Mouse (Mus musculus): Measurements from ENCODE around the gene Gabbr2. TPM values are rescaled to one million over a fixed set of nuclear protein-coding genes. Genes with fewer than 3 reads are reported as not detected.

The Gabbr2 gene
- polyA plus RNA-seq, 1 experiment from 2014 or later = 0.09 TPM

DNA sequence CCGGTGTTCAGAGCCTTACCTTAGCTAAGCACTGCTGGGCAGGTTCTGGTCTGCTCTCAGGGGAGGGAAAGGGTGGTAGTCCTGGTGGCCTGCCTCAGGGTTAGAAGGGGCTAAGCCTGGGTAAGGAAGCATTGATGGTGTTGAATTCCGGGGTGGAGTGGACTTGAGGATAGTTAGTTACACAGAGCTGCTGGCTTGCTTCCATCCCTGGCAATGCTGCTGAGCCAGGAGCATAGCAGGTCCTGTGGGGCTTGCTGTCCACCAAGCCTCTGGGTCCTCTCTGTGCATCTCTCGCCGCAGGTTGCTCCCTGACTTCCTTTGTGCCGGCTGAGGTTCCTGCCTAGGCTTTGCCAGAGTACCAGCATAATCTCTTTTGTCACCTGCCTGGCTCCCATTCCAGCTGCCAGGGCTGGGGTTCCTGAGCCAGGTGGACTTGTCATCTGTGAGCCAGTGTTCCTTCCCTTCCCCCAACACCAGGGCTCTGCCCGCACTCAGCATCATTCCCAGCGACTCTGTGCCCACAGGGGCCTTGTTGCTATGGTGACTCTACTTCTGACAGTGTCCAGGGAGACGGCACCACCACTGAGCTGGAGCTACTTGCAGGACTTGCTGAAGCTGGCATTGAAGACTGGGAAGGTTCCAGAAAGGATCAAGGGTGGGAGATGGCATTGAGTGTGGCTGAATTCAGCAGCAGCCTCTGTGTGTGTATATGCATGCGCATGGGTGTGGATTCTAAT, 262.2 kb downstream of the Gabbr2 start:
- H3K4me1 ChIP-seq (ENCODE audit: control insufficient read depth, insufficient read depth, low read length) = no peaks in the 10 kb centered on the region
- WGBS = 71% methylated on average over 9 of the region's 9 CpGs
- H3K36me3 ChIP-seq (ENCODE audit: control insufficient read depth, insufficient read depth, low read length) = no peaks in the 10 kb centered on the region
- no peak overlapping the region for H3K9ac ChIP-seq (replicated peaks; ENCODE audit: low read depth, low read length)
- no peak for ATAC-seq (ENCODE audit: insufficient number of reproducible peaks, insufficient read depth, low FRiP score, low read depth)
- H3K4me3 ChIP-seq (ENCODE audit: low read depth, low read length) = no peak overlapping the region
- H3K27me3 ChIP-seq (ENCODE audit: control insufficient read depth, insufficient read depth, low read length) = no peaks in the 10 kb centered on the region
- H3K9me3 ChIP-seq (ENCODE audit: control insufficient read depth, low read depth, low read length) = no peaks in the 10 kb centered on the region
- H3K27ac ChIP-seq (ENCODE audit: low read length) = no peak overlapping the region
- no peak overlapping the region for H3K4me2 ChIP-seq (replicated peaks; ENCODE audit: low read depth, low read length)

DNA sequence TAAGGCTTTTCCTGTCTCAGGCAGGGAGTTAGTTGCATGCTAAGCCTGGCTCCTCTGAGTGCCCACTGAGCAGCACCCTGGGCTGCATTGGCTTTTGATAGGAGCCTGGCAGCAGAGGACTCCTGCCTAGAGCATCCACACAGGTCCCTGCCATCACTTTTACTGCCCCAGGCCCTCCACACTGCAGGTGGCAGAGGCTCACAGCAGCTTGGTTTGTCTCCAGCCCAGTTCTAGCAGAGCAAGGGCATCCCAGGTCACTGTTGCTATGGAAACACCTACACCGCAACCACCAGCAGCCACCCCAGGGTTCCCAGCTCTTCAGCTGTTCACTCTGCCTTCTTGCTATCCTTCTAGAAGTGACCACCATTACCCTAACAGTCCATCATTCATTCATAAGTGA, 263.4 kb downstream of the Gabbr2 start:
- WGBS = 50% methylated on average over 1 of the region's 1 CpGs
- no peak overlapping the region for H3K4me2 ChIP-seq (replicated peaks; ENCODE audit: low read depth, low read length)

DNA sequence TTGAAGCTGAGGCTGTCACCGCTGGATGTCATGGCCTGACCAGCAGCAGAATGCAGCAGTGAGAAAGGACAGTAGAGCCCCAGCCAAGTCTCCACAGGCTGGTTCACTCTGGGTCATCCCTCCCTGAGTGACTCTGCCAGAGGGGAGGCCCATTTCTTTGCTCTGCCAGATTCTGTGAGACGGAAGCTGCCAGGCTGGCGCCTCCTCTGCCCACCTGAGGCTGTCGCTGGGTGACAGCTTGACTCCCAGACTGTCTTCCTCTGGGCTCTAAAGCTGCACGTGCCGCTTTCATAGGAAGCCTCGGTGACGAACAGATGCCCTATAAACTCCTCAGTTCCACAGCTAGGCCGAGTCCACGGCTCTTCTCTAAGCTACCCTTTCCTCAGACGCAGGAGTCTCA, 264.5 kb downstream of the Gabbr2 start:
- Histone ChIP-seq H3K9ac (replicated peaks; ENCODE audit: low read depth, low read length) (no peak overlapping the region), H3K27me3 (ENCODE audit: control insufficient read depth, insufficient read depth, low read length) (no peaks in the 10 kb centered on the region), H3K36me3 (ENCODE audit: control insufficient read depth, insufficient read depth, low read length) (no peaks in the 10 kb centered on the region), H3K4me2 (replicated peaks; ENCODE audit: low read depth, low read length) (no peak overlapping the region), H3K27ac (ENCODE audit: low read length) (no peak overlapping the region), H3K9me3 (ENCODE audit: control insufficient read depth, low read depth, low read length) (no peaks in the 10 kb centered on the region), H3K4me1 (ENCODE audit: control insufficient read depth, insufficient read depth, low read length) (no peaks in the 10 kb centered on the region), H3K4me3 (ENCODE audit: low read depth, low read length) (no peak overlapping the region)
- ATAC-seq (ENCODE audit: insufficient number of reproducible peaks, insufficient read depth, low FRiP score, low read depth) = no peak
- 79% methylated on average over 11 of the region's 11 CpGs for WGBS

More for the DNA sequence above, 263.4 kb downstream of the Gabbr2 start:
- H3K4me1 ChIP-seq (ENCODE audit: control insufficient read depth, insufficient read depth, low read length) = no peaks in the 10 kb centered on the region
- H3K9me3 ChIP-seq (ENCODE audit: control insufficient read depth, low read depth, low read length) = no peaks in the 10 kb centered on the region
- no peak overlapping the region for H3K4me3 ChIP-seq (ENCODE audit: low read depth, low read length)
- H3K27ac ChIP-seq (ENCODE audit: low read length) = no peak overlapping the region
- no peaks in the 10 kb centered on the region for H3K27me3 ChIP-seq (ENCODE audit: control insufficient read depth, insufficient read depth, low read length)
- no peak overlapping the region for H3K9ac ChIP-seq (replicated peaks; ENCODE audit: low read depth, low read length)
- ATAC-seq (ENCODE audit: insufficient number of reproducible peaks, insufficient read depth, low FRiP score, low read depth) = no peak
- no peaks in the 10 kb centered on the region for H3K36me3 ChIP-seq (ENCODE audit: control insufficient read depth, insufficient read depth, low read length)

DNA sequence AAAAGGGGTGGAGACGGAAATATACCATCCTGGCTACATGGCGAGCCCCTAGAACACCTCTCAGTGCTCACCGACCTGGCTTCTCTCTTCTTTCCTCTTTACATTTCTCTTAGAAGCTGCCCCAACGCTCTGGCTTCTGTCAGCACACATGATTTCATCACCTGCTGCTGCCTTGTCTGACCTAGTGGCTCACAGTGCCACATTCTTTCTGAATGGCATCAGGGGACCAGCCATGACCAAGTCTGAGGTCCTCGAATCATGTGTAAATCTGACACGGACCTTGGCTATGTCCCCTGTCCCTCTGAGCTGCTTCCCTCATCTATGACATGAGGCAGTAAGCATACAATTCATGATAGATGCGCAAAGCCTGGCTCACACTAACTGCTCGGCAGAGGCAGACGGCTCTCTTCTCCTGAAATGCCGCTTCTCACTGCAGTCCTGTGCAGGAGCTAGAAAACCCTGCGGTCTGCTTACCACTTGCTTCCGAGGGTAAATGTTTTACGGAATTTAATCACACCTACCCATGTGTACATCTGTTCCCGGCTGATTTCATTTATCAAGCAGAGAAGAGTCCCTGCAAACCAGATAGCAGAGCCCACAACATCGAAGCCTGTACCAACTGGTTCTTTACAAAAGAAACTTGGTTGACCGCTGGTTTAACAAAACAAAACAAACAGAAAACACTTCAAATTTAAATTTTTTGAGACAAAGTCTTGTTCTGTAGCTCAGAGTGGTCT, 270.7 kb downstream of the Gabbr2 start:
- no peak for ATAC-seq (ENCODE audit: insufficient number of reproducible peaks, insufficient read depth, low FRiP score, low read depth)
- no peaks in the 10 kb centered on the region for H3K36me3 ChIP-seq (ENCODE audit: control insufficient read depth, insufficient read depth, low read length)
- H3K4me2 ChIP-seq (replicated peaks; ENCODE audit: low read depth, low read length) = no peak overlapping the region
- no peaks in the 10 kb centered on the region for H3K27me3 ChIP-seq (ENCODE audit: control insufficient read depth, insufficient read depth, low read length)
- 75% methylated on average over 16 of the region's 16 CpGs for WGBS
- no peak overlapping the region for H3K9ac ChIP-seq (replicated peaks; ENCODE audit: low read depth, low read length)
- no peak overlapping the region for H3K27ac ChIP-seq (ENCODE audit: low read length)
- H3K4me3 ChIP-seq (ENCODE audit: low read depth, low read length) = no peak overlapping the region
- H3K4me1 ChIP-seq (ENCODE audit: control insufficient read depth, insufficient read depth, low read length) = no peaks in the 10 kb centered on the region
- no peaks in the 10 kb centered on the region for H3K9me3 ChIP-seq (ENCODE audit: control insufficient read depth, low read depth, low read length)

DNA sequence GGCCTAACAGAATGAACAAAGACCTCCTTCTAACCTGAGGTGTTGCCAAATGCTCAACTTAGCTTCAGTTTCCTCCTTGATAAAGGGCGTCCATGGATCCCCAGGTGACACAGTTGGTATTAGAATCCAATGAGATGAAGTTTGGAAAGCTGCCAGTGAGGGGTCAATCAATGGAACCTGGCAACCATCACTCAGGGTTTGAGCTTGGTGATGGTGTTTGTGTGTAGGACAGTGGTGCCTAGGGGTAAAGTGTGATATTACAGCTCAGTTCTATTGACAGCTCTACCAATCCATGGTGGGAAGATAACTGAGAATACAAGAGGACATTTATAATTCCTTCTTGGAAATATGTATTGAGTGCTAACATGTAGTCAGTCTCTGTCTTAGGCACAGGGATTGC, 271.6 kb downstream of the Gabbr2 start:
- 52% methylated on average over 1 of the region's 1 CpGs for WGBS
- no peak for ATAC-seq (ENCODE audit: insufficient number of reproducible peaks, insufficient read depth, low FRiP score, low read depth)
- H3K27ac ChIP-seq (ENCODE audit: low read length) = no peak overlapping the region

DNA sequence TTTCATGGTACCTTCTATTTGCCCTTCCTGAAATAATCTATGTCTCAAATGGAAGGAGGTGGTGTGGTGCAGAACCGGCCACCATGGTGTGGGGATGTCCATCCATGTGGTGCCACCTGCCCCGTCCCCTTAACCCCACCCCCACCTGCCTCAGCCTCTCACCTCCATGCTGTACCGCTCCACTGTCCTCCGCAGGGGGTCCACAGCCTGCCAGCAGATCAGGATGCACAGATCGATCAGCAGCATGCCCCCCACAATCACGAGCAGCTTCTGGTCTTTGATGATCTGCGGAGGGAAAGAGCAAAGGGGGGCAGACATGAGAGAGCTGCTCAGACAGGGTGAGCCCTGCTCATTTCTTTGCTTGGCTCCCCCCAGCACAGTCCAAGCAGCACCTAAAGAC, 273.0 kb downstream of the Gabbr2 start:
- 19% methylated on average over 7 of the region's 7 CpGs for WGBS
- no peak for ATAC-seq (ENCODE audit: insufficient number of reproducible peaks, insufficient read depth, low FRiP score, low read depth)
- H3K9me3 ChIP-seq (ENCODE audit: control insufficient read depth, low read depth, low read length) = no peaks in the 10 kb centered on the region

More for the DNA sequence above, 271.6 kb downstream of the Gabbr2 start:
- Histone ChIP-seq H3K4me3 (ENCODE audit: low read depth, low read length) (no peak overlapping the region), H3K9me3 (ENCODE audit: control insufficient read depth, low read depth, low read length) (no peaks in the 10 kb centered on the region), H3K4me1 (ENCODE audit: control insufficient read depth, insufficient read depth, low read length) (no peaks in the 10 kb centered on the region), H3K9ac (replicated peaks; ENCODE audit: low read depth, low read length) (no peak overlapping the region), H3K4me2 (replicated peaks; ENCODE audit: low read depth, low read length) (no peak overlapping the region), H3K27me3 (ENCODE audit: control insufficient read depth, insufficient read depth, low read length) (no peaks in the 10 kb centered on the region), H3K36me3 (ENCODE audit: control insufficient read depth, insufficient read depth, low read length) (no peaks in the 10 kb centered on the region)

DNA sequence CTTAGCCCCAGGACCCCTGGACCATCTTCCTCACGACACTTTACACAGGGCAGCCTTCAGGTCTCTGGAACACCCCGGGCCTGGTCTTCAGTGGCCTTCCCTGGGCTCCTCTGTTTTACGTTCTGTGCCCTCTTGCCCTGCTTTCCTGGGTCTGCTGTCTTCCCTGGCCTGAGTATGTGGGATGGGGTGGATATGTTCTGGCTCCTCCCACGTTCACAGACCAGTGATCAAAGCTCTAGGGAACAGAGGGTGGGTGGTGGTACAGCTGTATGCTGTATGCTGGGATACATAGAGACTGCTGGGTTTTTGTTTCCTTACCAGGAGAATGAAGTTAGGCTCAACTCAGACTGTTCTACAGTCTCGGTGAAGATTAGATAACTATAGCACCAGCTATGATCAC, 274.5 kb downstream of the Gabbr2 start:
- no peak overlapping the region for H3K9ac ChIP-seq (replicated peaks; ENCODE audit: low read depth, low read length)
- WGBS = 36% methylated on average over 5 of the region's 5 CpGs
- no peaks in the 10 kb centered on the region for H3K4me1 ChIP-seq (ENCODE audit: control insufficient read depth, insufficient read depth, low read length)

More for the DNA sequence above, 273.0 kb downstream of the Gabbr2 start:
- Histone ChIP-seq H3K9ac (replicated peaks; ENCODE audit: low read depth, low read length) (no peak overlapping the region), H3K27me3 (ENCODE audit: control insufficient read depth, insufficient read depth, low read length) (no peaks in the 10 kb centered on the region), H3K4me2 (replicated peaks; ENCODE audit: low read depth, low read length) (no peak overlapping the region), H3K36me3 (ENCODE audit: control insufficient read depth, insufficient read depth, low read length) (no peaks in the 10 kb centered on the region), H3K4me1 (ENCODE audit: control insufficient read depth, insufficient read depth, low read length) (no peaks in the 10 kb centered on the region), H3K4me3 (ENCODE audit: low read depth, low read length) (no peak overlapping the region), H3K27ac (ENCODE audit: low read length) (no peak overlapping the region)

DNA sequence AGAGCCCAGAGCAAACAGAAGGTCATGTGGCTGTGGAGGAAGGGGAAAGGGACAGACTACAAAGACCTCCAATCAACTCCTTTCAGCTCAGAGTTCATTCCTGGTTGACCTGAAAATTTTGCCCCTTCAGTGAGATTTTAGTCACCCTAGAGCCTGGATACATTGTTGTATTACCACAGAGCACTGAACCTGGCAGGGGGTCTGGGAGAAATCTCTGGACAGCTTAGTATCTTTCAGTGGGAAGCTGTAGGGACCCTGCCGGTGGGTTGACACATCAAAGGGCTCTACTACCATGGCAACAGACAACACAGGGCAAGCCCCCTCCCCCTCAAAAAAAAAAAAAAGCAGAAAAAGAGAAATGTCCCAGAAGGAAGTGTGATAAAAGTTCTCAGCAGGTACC, 275.3 kb downstream of the Gabbr2 start:
- no peak overlapping the region for H3K4me2 ChIP-seq (replicated peaks; ENCODE audit: low read depth, low read length)

More for the DNA sequence above, 274.5 kb downstream of the Gabbr2 start:
- no peaks in the 10 kb centered on the region for H3K36me3 ChIP-seq (ENCODE audit: control insufficient read depth, insufficient read depth, low read length)
- no peaks in the 10 kb centered on the region for H3K27me3 ChIP-seq (ENCODE audit: control insufficient read depth, insufficient read depth, low read length)
- H3K9me3 ChIP-seq (ENCODE audit: control insufficient read depth, low read depth, low read length) = no peaks in the 10 kb centered on the region
- ATAC-seq (ENCODE audit: insufficient number of reproducible peaks, insufficient read depth, low FRiP score, low read depth) = no peak
- H3K4me2 ChIP-seq (replicated peaks; ENCODE audit: low read depth, low read length) = no peak overlapping the region
- no peak overlapping the region for H3K4me3 ChIP-seq (ENCODE audit: low read depth, low read length)
- no peak overlapping the region for H3K27ac ChIP-seq (ENCODE audit: low read length)

More for the DNA sequence above, 275.3 kb downstream of the Gabbr2 start:
- Histone ChIP-seq H3K27me3 (ENCODE audit: control insufficient read depth, insufficient read depth, low read length) (no peaks in the 10 kb centered on the region), H3K27ac (ENCODE audit: low read length) (no peak overlapping the region), H3K9ac (replicated peaks; ENCODE audit: low read depth, low read length) (no peak overlapping the region), H3K4me1 (ENCODE audit: control insufficient read depth, insufficient read depth, low read length) (no peaks in the 10 kb centered on the region), H3K4me3 (ENCODE audit: low read depth, low read length) (no peak overlapping the region), H3K36me3 (ENCODE audit: control insufficient read depth, insufficient read depth, low read length) (no peaks in the 10 kb centered on the region), H3K9me3 (ENCODE audit: control insufficient read depth, low read depth, low read length) (no peaks in the 10 kb centered on the region)
- no peak for ATAC-seq (ENCODE audit: insufficient number of reproducible peaks, insufficient read depth, low FRiP score, low read depth)
- 6% methylated on average over 1 of the region's 1 CpGs for WGBS

Data from stomach, embryonic 14.5 days (tissue).